Mouse (Mus musculus) heart, adult 9 months (tissue): ENCODE data around the gene Acer2.

ENCODE experiments used
- DNase-seq, 2 experiments: peaks; one replicate each; pipeline ENCODE4 v3.0.0; 2022; ENCODE audit warnings: low spot score in 2 of 2

Acer2 gene

GRCm38 (mm10) chr4:86887879-86888278 is 13.7 kb downstream of the Acer2 start:
- DNase-seq = no peak

- DNase-seq = peak; percentile 64 to 72
Measured at GRCm38 (mm10) chr4:86897411-86897810, 23.2 kb downstream of the Acer2 start.

- DNase-seq = peak; percentile 80 to 84
Measured at GRCm38 (mm10) chr4:86898791-86899474, 24.7 kb downstream of the Acer2 start.

- peak; percentile 75 to 84 for DNase-seq
Measured at GRCm38 (mm10) chr4:86902351-86902750, 28.2 kb downstream of the Acer2 start.

- DNase-seq = no peak
Measured at GRCm38 (mm10) chr4:86904969-86905368, 30.8 kb downstream of the Acer2 start.

GRCm38 (mm10) chr4:86905869-86906268 is 31.7 kb downstream of the Acer2 start:
- DNase-seq = no peak

- DNase-seq = no peak
Measured at GRCm38 (mm10) chr4:86911576-86912341, 37.6 kb downstream of the Acer2 start.

- DNase-seq = no peak
Measured at GRCm38 (mm10) chr4:86912757-86913156, 38.6 kb downstream of the Acer2 start.

- no peak for DNase-seq
Measured at GRCm38 (mm10) chr4:86916062-86916461, 41.9 kb downstream of the Acer2 start.

GRCm38 (mm10) chr4:86923476-86924055 is 49.4 kb downstream of the Acer2 start:
- DNase-seq = no peak

GRCm38 (mm10) chr4:86924804-86925458 is 50.7 kb downstream of the Acer2 start:
- peak; percentile 24 to 72 for DNase-seq

- DNase-seq = no peak
Measured at GRCm38 (mm10) chr4:86926997-86927396, 52.8 kb downstream of the Acer2 start.

GRCm38 (mm10) chr4:86930101-86930635 is 56.0 kb downstream of the Acer2 start:
- no peak for DNase-seq

- DNase-seq = no peak
Measured at GRCm38 (mm10) chr4:86930636-86931456, 56.6 kb downstream of the Acer2 start.

- DNase-seq = no peak
Measured at GRCm38 (mm10) chr4:86933026-86933425, 58.8 kb downstream of the Acer2 start.

- DNase-seq = no peak
Measured at GRCm38 (mm10) chr4:86936217-86936616, 62.0 kb downstream of the Acer2 start.

- DNase-seq = no peak
Measured at GRCm38 (mm10) chr4:86936706-86937105, 62.5 kb downstream of the Acer2 start.

- no peak for DNase-seq
Measured at GRCm38 (mm10) chr4:86942656-86943055, 68.5 kb downstream of the Acer2 start.

- DNase-seq = no peak
Measured at GRCm38 (mm10) chr4:86943296-86943695, 69.1 kb downstream of the Acer2 start.

- DNase-seq = no peak
Measured at GRCm38 (mm10) chr4:86948794-86949193, 74.6 kb downstream of the Acer2 start.

- DNase-seq = no peak
Measured at GRCm38 (mm10) chr4:86953519-86953918, 79.3 kb downstream of the Acer2 start.
